Mouse (Mus musculus) MEL (cell line): Measurements from ENCODE around the gene Cox17. TPM values are rescaled to one million over a fixed set of nuclear protein-coding genes. Genes with fewer than 3 reads are reported as not detected.

Experiments
- DNase-seq: peaks from one replicate; pipeline ENCODE4 v3.0.0; 2011; ENCODE audit warnings: low read depth, low spot score
- H3K27ac ChIP-seq: 2 replicates; pipeline ENCODE4 v1.5.1; 2012; ENCODE audit warnings: low read depth, mild to moderate bottlenecking, control low read depth, low read length, moderate library complexity; ENCODE audit not compliant: control insufficient read depth
- H3K27me3 ChIP-seq, 2 experiments: fragments of 150-350 bp in 1 of 2; sonication (generic) in 1 of 2; 2 replicates each; pipeline ENCODE4 v1.6.1; 2012; ENCODE audit warnings: low read length in 2 of 2, mild to moderate bottlenecking in 2 of 2, improper control_type of control experiment in 1 of 2, moderate library complexity in 1 of 2; ENCODE audit not compliant: insufficient read depth in 2 of 2, control insufficient read depth in 1 of 2
- H3K36me3 ChIP-seq, 2 experiments: 2 replicates each; pipeline ENCODE4 v1.6.1; 2012 to 2014; ENCODE audit warnings: low read length in 2 of 2, improper control_type of control experiment in 1 of 2, inconsistent platforms in 1 of 2, mild to moderate bottlenecking in 1 of 2; ENCODE audit not compliant: insufficient read depth in 2 of 2, control insufficient read depth in 1 of 2
- H3K4me1 ChIP-seq, 2 experiments: fragments of 150-350 bp in 1 of 2; sonication (generic) in 1 of 2; 2 replicates each; pipeline ENCODE4 v1.6.1; 2012; ENCODE audit warnings: low read length in 2 of 2, improper control_type of control experiment in 1 of 2, mild to moderate bottlenecking in 1 of 2; ENCODE audit not compliant: insufficient read depth in 2 of 2, control insufficient read depth in 1 of 2
- H3K4me3 ChIP-seq, 2 experiments: fragments of 150-350 bp in 1 of 2; sonication (generic) in 1 of 2; 2 replicates each; pipeline ENCODE4 v1.5.1; 2012; ENCODE audit warnings: low read depth in 2 of 2, low read length in 2 of 2, mild to moderate bottlenecking in 2 of 2, moderate library complexity in 2 of 2, control low read depth in 1 of 2, improper control_type of control experiment in 1 of 2; ENCODE audit not compliant: control insufficient read depth in 1 of 2, insufficient read depth in 1 of 2
- H3K79me2 ChIP-seq: 2 replicates; pipeline ENCODE4 v1.6.1; 2012; ENCODE audit warnings: mild to moderate bottlenecking, low read length, moderate library complexity; ENCODE audit not compliant: control insufficient read depth, poor library complexity, insufficient read depth
- H3K9ac ChIP-seq: 2 replicates; pipeline ENCODE4 v1.6.1; 2012; ENCODE audit warnings: low read depth, mild to moderate bottlenecking, control low read depth, low read length, moderate library complexity; ENCODE audit not compliant: control insufficient read depth, poor library complexity, severe bottlenecking
- H3K9me3 ChIP-seq: fragments of 150-350 bp; sonication (generic); replicated peaks from 2 replicates; pipeline ENCODE4 v1.6.1; 2012; ENCODE audit warnings: mild to moderate bottlenecking, low read length, improper control_type of control experiment, moderate library complexity; ENCODE audit not compliant: insufficient read depth
- ELF1 ChIP-seq: IDR thresholded peaks from 2 replicates; pipeline ENCODE4 v1.6.1; 2014; ENCODE audit warnings: low read depth, mild to moderate bottlenecking, inconsistent platforms, low read length, improper control_type of control experiment, moderate library complexity
- MEF2A ChIP-seq: IDR thresholded peaks from 2 replicates; pipeline ENCODE4 v1.6.1; 2014; ENCODE audit warnings: low read depth, mild to moderate bottlenecking, inconsistent platforms, low read length, improper control_type of control experiment; ENCODE audit not compliant: poor library complexity, insufficient replicate concordance, severe bottlenecking; ENCODE audit errors: extremely low read depth
- MYB ChIP-seq: IDR thresholded peaks from 2 replicates; pipeline ENCODE4 v1.6.1; 2011; ENCODE audit warnings: mild to moderate bottlenecking, low read depth, low read length, improper control_type of control experiment
- NELFE ChIP-seq: IDR thresholded peaks from 2 replicates; pipeline ENCODE4 v1.6.1; 2011; ENCODE audit warnings: low read depth, low read length, improper control_type of control experiment
- SMC3 ChIP-seq: IDR thresholded peaks from 2 replicates; pipeline ENCODE4 v1.6.1; 2011; ENCODE audit warnings: low read depth, low read length, improper control_type of control experiment
- TAL1 ChIP-seq: IDR thresholded peaks from 2 replicates; pipeline ENCODE4 v1.6.1; 2012; ENCODE audit warnings: mild to moderate bottlenecking, inconsistent platforms, low read length, moderate library complexity, mixed read lengths
- UBTF ChIP-seq: IDR thresholded peaks from 2 replicates; pipeline ENCODE4 v1.6.1; 2012; ENCODE audit warnings: low read depth, mild to moderate bottlenecking, inconsistent platforms, low read length, improper control_type of control experiment, moderate library complexity, borderline replicate concordance; ENCODE audit not compliant: insufficient read depth
- ZKSCAN1 ChIP-seq: IDR thresholded peaks from 2 replicates; pipeline ENCODE4 v1.6.1; 2012; ENCODE audit warnings: low read depth, mild to moderate bottlenecking, inconsistent platforms, low read length, improper control_type of control experiment, moderate library complexity
- polyA plus RNA-seq, 2 experiments: library from polyadenylated mRNA; stranded (reverse) in 1 of 2; unstranded in 1 of 2; fragments of >175 nt in 1 of 2; fragments of >200 nt in 1 of 2; gene quantifications; 2 replicates each; pipeline versions ENCODE4 v1.2.1 to v1.2.4; 2012; ENCODE audit warnings: low replicate concordance in 2 of 2, low read depth in 1 of 2; ENCODE audit not compliant: insufficient read length in 2 of 2, insufficient read depth in 1 of 2, missing spikeins in 1 of 2
- total RNA-seq: library from RNA; depleted of rRNA; stranded (reverse); fragments of 300-350 nt; gene quantifications from 2 replicates; pipeline ENCODE4 v1.2.3, GENCODE M21; 2012; rRNA removed

Cox17 gene
- total and polyA plus RNA-seq, 3 experiments: 269 to 295 TPM; not detected in 1

GRCm38 (mm10) chr16:38401468-38401867, 54.7 kb downstream of the Cox17 start:
- DNase-seq: no peak
- peaks cover 0 to 12% of the 10 kb centered on the region in 2 experiments; a peak in 2 of 4 replicates for H3K4me1 ChIP-seq
- no peak overlapping the region for H3K4me3 ChIP-seq
- no peaks in the 10 kb centered on the region for H3K9me3 ChIP-seq
- H3K27ac ChIP-seq: no peak overlapping the region
- no peaks in the 10 kb centered on the region for H3K79me2 ChIP-seq
- H3K36me3 ChIP-seq: peaks cover 0 to 3% of the 10 kb centered on the region in 2 experiments; a peak in 2 of 4 replicates
- H3K27me3 ChIP-seq: no peaks in the 10 kb centered on the region
- no peak overlapping the region for H3K9ac ChIP-seq
- no peak for TF ChIP-seq UBTF
- TF ChIP-seq NELFE: no peak
- TF ChIP-seq MEF2A: no peak
- no peak for TF ChIP-seq MYB
- no peak for TF ChIP-seq TAL1
- TF ChIP-seq ELF1: no peak
- no peak for TF ChIP-seq SMC3
- no peak for TF ChIP-seq ZKSCAN1

Other genes with a start within 250 kb of the Cox17 start
- not detected in 2 replicates for gene Nr1i2, start 52.2 kb upstream of the Cox17 start, total RNA-seq
- not detected for gene Nr1i2, start 52.2 kb upstream of the Cox17 start, polyA plus RNA-seq
- gene Maats1, start 4.8 kb upstream of the Cox17 start, total RNA-seq: 0.10 TPM in 1 of 2 replicates, not detected in the other
- gene Maats1, start 4.8 kb upstream of the Cox17 start, polyA plus RNA-seq: under 1 TPM in 1 of 2 experiments, not detected in 1; 0.03 TPM
- not detected in 2 replicates for gene Gm21987, start within 50 bp of the Cox17 start, total RNA-seq
- not detected for gene Gm21987, start within 50 bp of the Cox17 start, polyA plus RNA-seq
- 15.2 and 17.5 TPM in 2 replicates for gene Popdc2, start 15.2 kb downstream of the Cox17 start, total RNA-seq
- gene Popdc2, start 15.2 kb downstream of the Cox17 start, polyA plus RNA-seq: 10 to 100 TPM in 1 of 2 experiments, not detected in 1; 45.4 TPM
- gene Pla1a, start 86.2 kb downstream of the Cox17 start, total RNA-seq: not detected in 2 replicates
- gene Pla1a, start 86.2 kb downstream of the Cox17 start, polyA plus RNA-seq: under 1 TPM in 1 of 2 experiments, not detected in 1; 0.04 TPM
- gene Adprh, start 105.7 kb downstream of the Cox17 start, total RNA-seq: 20.1 and 24.8 TPM in 2 replicates
- gene Adprh, start 105.7 kb downstream of the Cox17 start, polyA plus RNA-seq: 10 to 100 TPM in 1 of 2 experiments, not detected in 1; 86.7 TPM
- 0.04 and 0.07 TPM in 2 replicates for gene Cd80, start 108.6 kb downstream of the Cox17 start, total RNA-seq
- gene Cd80, start 108.6 kb downstream of the Cox17 start, polyA plus RNA-seq: under 1 TPM in 1 of 2 experiments, not detected in 1; 0.38 TPM
- 36.4 and 38.0 TPM in 2 replicates for gene Timmdc1, start 175.7 kb downstream of the Cox17 start, total RNA-seq
- gene Timmdc1, start 175.7 kb downstream of the Cox17 start, polyA plus RNA-seq: 10 to 100 TPM in 1 of 2 experiments, not detected in 1; 40.4 TPM
- gene Poglut1, start 203.3 kb downstream of the Cox17 start, total RNA-seq: 17.7 and 17.9 TPM in 2 replicates
- gene Poglut1, start 203.3 kb downstream of the Cox17 start, polyA plus RNA-seq: 10 to 100 TPM in 1 of 2 experiments, not detected in 1; 28.6 TPM
- 34.2 and 38.1 TPM in 2 replicates for gene Tmem39a, start 211.7 kb downstream of the Cox17 start, total RNA-seq
- gene Tmem39a, start 211.7 kb downstream of the Cox17 start, polyA plus RNA-seq: 100 to 1,000 TPM; 116 to 352 TPM